Mouse (Mus musculus) hindbrain, embryonic 16.5 days (tissue): Measurements from ENCODE around the gene Cd83. TPM values are rescaled to one million over a fixed set of nuclear protein-coding genes. Genes with fewer than 3 reads are reported as not detected.

Experiments used
- ATAC-seq: fragments of 200-750 bp; cut with Nextera tagmentation; 2 replicates; pipeline ENCODE4 v1.8.0; 2017; ENCODE audit warnings: moderate TSS enrichment, moderate library complexity
- H3K27ac ChIP-seq: fragments of 300-500 bp; sonication (generic); 2 replicates; pipeline ENCODE4 v1.5.1; 2014; ENCODE audit warnings: low read depth, mild to moderate bottlenecking, control low read depth, low read length, moderate library complexity
- H3K27me3 ChIP-seq: fragments of 300-500 bp; sonication (generic); replicated peaks from 2 replicates; pipeline ENCODE4 v1.6.1; 2014; ENCODE audit warnings: low read length; ENCODE audit not compliant: control insufficient read depth, insufficient read depth
- H3K36me3 ChIP-seq: fragments of 300-500 bp; sonication (generic); 2 replicates; pipeline ENCODE4 v1.6.1; 2014; ENCODE audit warnings: mild to moderate bottlenecking, low read length, moderate library complexity, mixed read lengths; ENCODE audit not compliant: control insufficient read depth, insufficient read depth
- H3K4me1 ChIP-seq: fragments of 300-500 bp; sonication (generic); 2 replicates; pipeline ENCODE4 v1.6.1; 2014; ENCODE audit warnings: low read depth, low read length; ENCODE audit not compliant: control insufficient read depth, insufficient read depth
- H3K4me2 ChIP-seq: fragments of 300-500 bp; sonication (generic); 2 replicates; pipeline ENCODE4 v1.6.1; 2014; ENCODE audit warnings: mild to moderate bottlenecking, low read length, control low read depth, moderate library complexity
- H3K4me3 ChIP-seq: fragments of 300-500 bp; sonication (generic); 2 replicates; pipeline ENCODE4 v1.5.1; 2014; ENCODE audit warnings: mild to moderate bottlenecking, low read length, control low read depth, moderate library complexity
- H3K9ac ChIP-seq: fragments of 300-500 bp; sonication (generic); 2 replicates; pipeline ENCODE4 v1.6.1; 2014; ENCODE audit warnings: low read depth, mild to moderate bottlenecking, control low read depth, low read length, moderate library complexity
- H3K9me3 ChIP-seq: fragments of 300-500 bp; sonication (generic); 2 replicates; pipeline ENCODE4 v1.6.1; 2014; ENCODE audit warnings: mild to moderate bottlenecking, low read length, moderate library complexity; ENCODE audit not compliant: control insufficient read depth
- WGBS: fragments of 180-500 bp; shearing (Covaris S2); extraction: QIAGEN DNeasy Blood & Tissue Kit; methylation state at CpG from one replicate; pipeline ENCODE4 v1.1.7; 2014; 5-methylcytosine and 5-hydroxymethylcytosine counted together
- polyA plus RNA-seq: library from polyadenylated mRNA; unstranded; fragments of >200 nt; fragmentation: Nextera tagmentation; extraction: Ambion mirVana; gene quantifications from 2 replicates; pipeline ENCODE4 v1.2.1, GENCODE M21; 2015

The Cd83 gene
- polyA plus RNA-seq, 1 experiment from 2014 or later: 36.4 TPM

- WGBS: 96% methylated on average over 3 of the region's 3 CpGs
- no peaks in the 10 kb centered on the region for H3K36me3 ChIP-seq
- no peaks in the 10 kb centered on the region; the same call in 1 of the 2 replicates for H3K4me1 ChIP-seq
- H3K4me2 ChIP-seq: no peak overlapping the region
- H3K9me3 ChIP-seq: no peaks in the 10 kb centered on the region
- no peak overlapping the region for H3K27ac ChIP-seq
- H3K4me3 ChIP-seq: no peak overlapping the region
- no peak for ATAC-seq
- H3K27me3 ChIP-seq: no peaks in the 10 kb centered on the region
- H3K9ac ChIP-seq: no peak overlapping the region
Observed at GRCm38 (mm10) chr13:43754455-43755128, 30.0 kb upstream of the Cd83 start.

- no peak overlapping the region for H3K4me2 ChIP-seq
- no peak overlapping the region for H3K4me3 ChIP-seq
- H3K4me1 ChIP-seq: no peaks in the 10 kb centered on the region; the same call in 1 of the 2 replicates
- WGBS: 77% methylated on average over 7 of the region's 7 CpGs
- no peak for ATAC-seq
- no peak overlapping the region for H3K9ac ChIP-seq
- H3K36me3 ChIP-seq: no peaks in the 10 kb centered on the region
- H3K27me3 ChIP-seq: no peaks in the 10 kb centered on the region
- H3K9me3 ChIP-seq: no peaks in the 10 kb centered on the region
- no peak overlapping the region for H3K27ac ChIP-seq
Observed at GRCm38 (mm10) chr13:43755573-43755972, 29.0 kb upstream of the Cd83 start.

- Histone ChIP-seq H3K9ac (no peak overlapping the region), H3K27me3 (no peaks in the 10 kb centered on the region), H3K9me3 (no peaks in the 10 kb centered on the region), H3K4me3 (no peak overlapping the region), H3K27ac (no peak overlapping the region), H3K36me3 (no peaks in the 10 kb centered on the region), H3K4me2 (no peak overlapping the region), H3K4me1 (0 out of 2 replicates have a peak, but pooled peaks cover 5% of the 10 kb centered on the region)
- 93% methylated on average over 12 of the region's 12 CpGs for WGBS
- no peak for ATAC-seq
Observed at GRCm38 (mm10) chr13:43761156-43761855, 23.3 kb upstream of the Cd83 start.

GRCm38 (mm10) chr13:43762901-43763300, 21.7 kb upstream of the Cd83 start:
- H3K9me3 ChIP-seq: no peaks in the 10 kb centered on the region
- no peak overlapping the region for H3K4me2 ChIP-seq
- H3K4me1 ChIP-seq: 0 out of 2 replicates have a peak, but pooled peaks cover 5% of the 10 kb centered on the region
- no peak for ATAC-seq
- no peaks in the 10 kb centered on the region for H3K36me3 ChIP-seq
- H3K9ac ChIP-seq: no peak overlapping the region
- WGBS: 89% methylated on average over 9 of the region's 9 CpGs
- H3K27ac ChIP-seq: no peak overlapping the region
- no peak overlapping the region for H3K4me3 ChIP-seq
- H3K27me3 ChIP-seq: no peaks in the 10 kb centered on the region

- 92% methylated on average over 12 of the region's 12 CpGs for WGBS
- Histone ChIP-seq H3K36me3 (no peaks in the 10 kb centered on the region), H3K9ac (no peak overlapping the region)
Observed at GRCm38 (mm10) chr13:43763301-43763994, 21.1 kb upstream of the Cd83 start.

GRCm38 (mm10) chr13:43763995-43764579, 20.5 kb upstream of the Cd83 start:
- Histone ChIP-seq H3K4me3 (no peak overlapping the region), H3K36me3 (no peaks in the 10 kb centered on the region), H3K4me2 (no peak overlapping the region), H3K4me1 (0 out of 2 replicates have a peak, but pooled peaks cover 5% of the 10 kb centered on the region), H3K9ac (no peak overlapping the region), H3K27me3 (no peaks in the 10 kb centered on the region), H3K9me3 (no peaks in the 10 kb centered on the region), H3K27ac (no peak overlapping the region)
- ATAC-seq: peak; percentile 78
- 48% methylated on average over 8 of the region's 8 CpGs for WGBS

More at GRCm38 (mm10) chr13:43763301-43763994, 21.1 kb upstream of the Cd83 start:
- no peaks in the 10 kb centered on the region for H3K27me3 ChIP-seq
- ATAC-seq: no peak
- H3K9me3 ChIP-seq: no peaks in the 10 kb centered on the region
- H3K4me2 ChIP-seq: no peak overlapping the region
- H3K27ac ChIP-seq: no peak overlapping the region
- 0 out of 2 replicates have a peak, but pooled peaks cover 5% of the 10 kb centered on the region for H3K4me1 ChIP-seq
- no peak overlapping the region for H3K4me3 ChIP-seq

GRCm38 (mm10) chr13:43765293-43765814, 19.2 kb upstream of the Cd83 start:
- no peak overlapping the region for H3K27ac ChIP-seq
- no peak overlapping the region for H3K4me3 ChIP-seq
- 84% methylated on average over 11 of the region's 11 CpGs for WGBS

GRCm38 (mm10) chr13:43766786-43767680, 17.5 kb upstream of the Cd83 start:
- Histone ChIP-seq H3K4me1 (0 out of 2 replicates have a peak, but pooled peaks cover 5% of the 10 kb centered on the region), H3K9me3 (no peaks in the 10 kb centered on the region), H3K4me2 (no peak overlapping the region), H3K27me3 (no peaks in the 10 kb centered on the region), H3K27ac (peak overlapping the region; percentile 32), H3K36me3 (no peaks in the 10 kb centered on the region), H3K4me3 (no peak overlapping the region), H3K9ac (no peak overlapping the region)
- WGBS: 41% methylated on average over 7 of the region's 7 CpGs
- ATAC-seq: peak; percentile 81

More at GRCm38 (mm10) chr13:43765293-43765814, 19.2 kb upstream of the Cd83 start:
- Histone ChIP-seq H3K27me3 (no peaks in the 10 kb centered on the region), H3K9ac (no peak overlapping the region), H3K4me2 (no peak overlapping the region), H3K9me3 (no peaks in the 10 kb centered on the region), H3K36me3 (no peaks in the 10 kb centered on the region), H3K4me1 (0 out of 2 replicates have a peak, but pooled peaks cover 5% of the 10 kb centered on the region)
- no peak for ATAC-seq
